Mouse (Mus musculus) retina, postnatal 1 day (tissue): ENCODE data around the gene Nr1h3.

ENCODE experiments used
- DNase-seq: peaks from one replicate; pipeline ENCODE4 v3.0.0-alpha.2; 2012

The Nr1h3 gene

DNA sequence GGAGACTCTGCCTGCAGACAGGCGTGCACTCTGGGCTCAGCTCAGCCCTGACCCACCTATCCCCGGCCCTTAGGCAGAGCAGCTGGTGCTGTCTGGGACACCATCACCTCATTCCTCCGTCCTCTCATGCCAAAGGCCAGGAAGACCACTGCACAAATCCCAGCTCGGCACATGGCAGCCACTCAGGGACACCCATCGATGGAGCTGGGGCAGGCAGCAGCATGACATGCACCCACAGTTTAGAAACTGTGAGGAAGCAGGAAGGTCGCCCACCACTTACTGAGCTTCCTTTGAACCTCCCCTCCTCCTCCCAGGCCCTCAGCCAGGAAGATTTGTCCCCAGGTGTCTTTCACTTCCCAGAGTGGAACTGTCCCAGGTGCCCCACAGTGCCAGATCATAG is 65.2 kb downstream of the Nr1h3 start:
- DNase-seq = no peak

DNA sequence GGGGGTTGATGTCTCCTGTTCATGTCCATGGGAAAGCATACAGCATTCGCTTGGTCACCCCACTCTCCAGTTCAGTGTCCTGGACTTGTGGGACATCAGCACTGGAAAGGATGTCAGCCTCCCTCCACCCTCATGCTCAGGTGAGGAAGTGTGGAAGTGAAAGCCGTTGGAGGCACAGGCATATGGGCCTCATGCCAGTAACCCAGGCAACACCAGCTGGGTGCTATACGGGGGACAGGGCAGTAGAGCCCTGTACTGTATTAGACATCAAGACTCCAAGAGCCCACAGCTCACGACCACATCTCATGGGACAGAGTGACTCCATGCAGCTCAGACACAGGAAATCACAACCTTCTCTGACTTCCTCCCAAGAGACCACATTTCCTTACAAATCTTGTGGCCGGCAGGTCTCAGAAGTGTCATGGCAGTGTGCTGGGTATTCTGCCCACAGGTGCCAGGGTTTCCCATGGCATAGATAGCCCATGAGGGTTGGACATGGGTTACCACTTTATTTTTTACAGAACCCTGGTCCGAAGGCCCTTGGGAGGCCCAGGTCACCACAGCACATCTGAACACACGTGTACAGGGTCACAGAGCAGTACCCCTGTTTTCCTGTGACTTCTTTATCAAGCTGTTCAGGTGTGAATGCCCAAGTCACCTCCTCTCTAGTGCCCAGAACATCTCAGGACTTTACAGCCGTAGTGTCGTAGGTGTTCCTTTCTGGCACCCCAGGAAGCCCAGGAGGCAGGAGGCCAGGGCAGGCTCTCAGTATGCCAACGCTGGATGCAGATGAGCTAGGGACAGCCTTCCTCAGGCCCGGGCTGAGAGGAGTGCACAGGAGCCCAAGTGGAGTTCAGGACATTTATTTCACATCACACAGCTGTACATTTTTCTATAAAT is 65.9 kb downstream of the Nr1h3 start:
- DNase-seq = no peak
